Mouse (Mus musculus) limb, embryonic 14.5 days (tissue): ENCODE measurements around the gene Jak1. TPM values are rescaled to one million over a fixed set of nuclear protein-coding genes. Genes with fewer than 3 reads are reported as not detected.

Experiments
- ATAC-seq: fragments of 200-750 bp; cut with Nextera tagmentation; 2 replicates; pipeline ENCODE4 v1.8.0; 2017; ENCODE audit warnings: low read depth, moderate number of reproducible peaks, moderate TSS enrichment; ENCODE audit not compliant: low FRiP score
- DNase-seq: peaks from one replicate; pipeline ENCODE4 v3.0.0-alpha.2; 2015; ENCODE audit warnings: low spot score
- H3K27ac ChIP-seq: fragments of 300-500 bp; sonication (generic); replicated peaks from 2 replicates; pipeline ENCODE4 v1.5.1; 2014; ENCODE audit warnings: low read depth, mild to moderate bottlenecking, low read length, moderate library complexity, mixed read lengths
- H3K27me3 ChIP-seq: fragments of 300-500 bp; sonication (generic); 2 replicates; pipeline ENCODE4 v1.6.1; 2014; ENCODE audit warnings: low read length, mixed read lengths; ENCODE audit not compliant: control insufficient read depth, insufficient read depth
- H3K36me3 ChIP-seq: fragments of 300-500 bp; sonication (generic); 2 replicates; pipeline ENCODE4 v1.6.1; 2014; ENCODE audit warnings: mild to moderate bottlenecking, low read length, moderate library complexity, mixed read lengths; ENCODE audit not compliant: control insufficient read depth, insufficient read depth
- H3K4me1 ChIP-seq: fragments of 300-500 bp; sonication (generic); 2 replicates; pipeline ENCODE4 v1.6.1; 2014; ENCODE audit warnings: antibody characterized with exemption, low read length, mixed read lengths; ENCODE audit not compliant: control insufficient read depth, insufficient read depth
- H3K4me2 ChIP-seq: fragments of 300-500 bp; sonication (generic); replicated peaks from 2 replicates; pipeline ENCODE4 v1.6.1; 2014; ENCODE audit warnings: low read depth, mild to moderate bottlenecking, low read length, moderate library complexity; ENCODE audit not compliant: severe bottlenecking
- H3K4me3 ChIP-seq: fragments of 300-500 bp; sonication (generic); replicated peaks from 2 replicates; pipeline ENCODE4 v1.5.1; 2014; ENCODE audit warnings: low read length
- H3K9ac ChIP-seq: fragments of 300-500 bp; sonication (generic); 2 replicates; pipeline ENCODE4 v1.6.1; 2014; ENCODE audit warnings: mild to moderate bottlenecking, low read depth, low read length, moderate library complexity; ENCODE audit not compliant: severe bottlenecking
- H3K9me3 ChIP-seq: fragments of 300-500 bp; sonication (generic); 2 replicates; pipeline ENCODE4 v1.6.1; 2016; ENCODE audit warnings: low read length; ENCODE audit not compliant: control insufficient read depth
- POLR2A ChIP-seq: fragments of 200-500 bp; IDR thresholded peaks from 2 replicates; pipeline ENCODE4 v1.8.0; 2012; ENCODE audit warnings: inconsistent platforms, mild to moderate bottlenecking, moderate library complexity, borderline replicate concordance; ENCODE audit not compliant: insufficient read depth, insufficient read length; ENCODE audit errors: extremely low read depth
- WGBS: fragments of 180-500 bp; shearing (Covaris S2); extraction: QIAGEN DNeasy Blood & Tissue Kit; methylation state at CpG from one replicate; pipeline ENCODE4 v1.1.7; 2014; 5-methylcytosine and 5-hydroxymethylcytosine counted together
- polyA plus RNA-seq, 2 experiments: library from polyadenylated mRNA; depleted of rRNA in 1 of 2; stranded (reverse) in 1 of 2; unstranded in 1 of 2; fragments of >200 nt; fragmentation: Nextera tagmentation in 1 of 2; extraction: Ambion mirVana in 1 of 2; gene quantifications; 2 replicates each; pipeline versions ENCODE4 v1.2.1 to v1.2.3; 2012 to 2014

Gene Jak1
- polyA plus RNA-seq, 2 experiments = 59.7 to 105 TPM

DNA sequence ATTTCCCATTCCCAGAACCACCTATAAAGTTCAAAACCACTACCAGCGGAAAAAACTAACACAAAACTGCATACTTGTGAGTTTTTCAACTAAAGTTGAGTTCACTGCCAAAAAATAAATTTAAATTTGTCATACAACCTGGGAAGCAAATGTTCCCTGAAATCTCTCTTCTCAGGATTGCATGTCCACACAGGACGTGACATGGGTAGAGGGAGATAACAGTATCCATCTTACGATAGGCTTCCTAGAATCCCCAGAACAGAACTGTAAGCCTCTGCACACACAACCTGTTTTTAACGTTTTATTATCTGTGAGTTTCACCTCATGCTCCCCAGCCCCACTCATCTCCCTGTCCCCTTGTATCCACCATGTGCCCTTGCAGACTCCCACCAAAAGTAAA lies 26.5 kb downstream of the Jak1 start:
- no peaks in the 10 kb centered on the region for H3K9me3 ChIP-seq

DNA sequence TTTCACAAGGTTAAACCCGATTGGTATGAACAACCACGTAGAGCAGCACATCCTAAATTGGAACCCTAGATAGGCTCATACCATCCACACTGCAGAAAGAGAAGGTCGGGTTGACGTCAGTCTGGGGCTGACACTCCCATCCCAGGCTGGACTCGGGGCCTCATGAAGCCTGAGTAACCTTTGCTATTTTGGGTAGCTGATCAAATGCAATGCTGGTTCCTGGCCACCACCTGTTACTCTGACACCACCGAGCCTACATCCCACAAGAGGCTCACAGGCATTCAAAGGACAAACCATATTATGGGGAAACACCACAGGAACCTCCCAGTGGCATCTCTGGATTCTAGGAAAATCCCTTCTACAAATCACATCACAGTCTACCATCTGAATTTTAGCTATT lies 28.3 kb downstream of the Jak1 start:
- ATAC-seq = no peak
- H3K4me1 ChIP-seq = peaks cover 7% of the 10 kb centered on the region; the same call in 1 of the 2 replicates
- H3K9ac ChIP-seq = no peak overlapping the region
- H3K4me3 ChIP-seq = no peak overlapping the region
- no peaks in the 10 kb centered on the region for H3K36me3 ChIP-seq
- no peak for DNase-seq
- no peak overlapping the region for H3K4me2 ChIP-seq
- H3K9me3 ChIP-seq = no peaks in the 10 kb centered on the region
- no peak for TF ChIP-seq POLR2A
- WGBS = 82% methylated on average over 6 of the region's 6 CpGs
- H3K27me3 ChIP-seq = no peaks in the 10 kb centered on the region
- no peak overlapping the region for H3K27ac ChIP-seq

More for the DNA sequence above, 26.5 kb downstream of the Jak1 start:
- H3K4me1 ChIP-seq = peaks cover 7% of the 10 kb centered on the region; the same call in 1 of the 2 replicates
- no peak overlapping the region for H3K4me2 ChIP-seq
- no peak for ATAC-seq
- no peak overlapping the region for H3K4me3 ChIP-seq
- H3K27ac ChIP-seq = no peak overlapping the region
- no peak overlapping the region for H3K9ac ChIP-seq
- no peaks in the 10 kb centered on the region for H3K27me3 ChIP-seq
- no peak for TF ChIP-seq POLR2A
- 73% methylated on average over 4 of the region's 4 CpGs for WGBS
- H3K36me3 ChIP-seq = no peaks in the 10 kb centered on the region
- DNase-seq = no peak

DNA sequence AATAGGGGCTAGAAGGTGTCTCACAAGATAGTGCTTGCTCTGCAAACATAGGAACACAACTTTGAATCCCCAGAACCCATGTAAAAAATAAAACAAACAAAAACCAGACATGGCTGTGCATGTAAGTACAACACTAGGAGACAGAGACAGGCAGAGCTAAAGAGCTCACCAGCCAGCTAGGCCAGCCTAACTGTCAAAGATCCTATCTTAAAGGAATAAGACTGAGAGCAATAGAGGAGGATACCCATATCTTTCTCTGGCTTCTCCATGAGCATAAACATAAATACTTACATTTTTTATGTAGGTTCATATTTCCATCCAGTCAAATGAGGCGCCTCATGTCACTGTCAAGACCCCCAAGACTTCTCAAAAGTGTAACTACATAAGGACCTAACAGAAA lies 29.1 kb downstream of the Jak1 start:
- Histone ChIP-seq H3K9me3 (no peaks in the 10 kb centered on the region), H3K4me2 (no peak overlapping the region), H3K27ac (no peak overlapping the region), H3K4me1 (peaks cover 7% of the 10 kb centered on the region; the same call in 1 of the 2 replicates), H3K36me3 (no peaks in the 10 kb centered on the region), H3K27me3 (no peaks in the 10 kb centered on the region), H3K4me3 (no peak overlapping the region), H3K9ac (no peak overlapping the region)
- DNase-seq (no peak), ATAC-seq (no peak)
- no peak for TF ChIP-seq POLR2A
- 96% methylated on average over 1 of the region's 1 CpGs for WGBS

DNA sequence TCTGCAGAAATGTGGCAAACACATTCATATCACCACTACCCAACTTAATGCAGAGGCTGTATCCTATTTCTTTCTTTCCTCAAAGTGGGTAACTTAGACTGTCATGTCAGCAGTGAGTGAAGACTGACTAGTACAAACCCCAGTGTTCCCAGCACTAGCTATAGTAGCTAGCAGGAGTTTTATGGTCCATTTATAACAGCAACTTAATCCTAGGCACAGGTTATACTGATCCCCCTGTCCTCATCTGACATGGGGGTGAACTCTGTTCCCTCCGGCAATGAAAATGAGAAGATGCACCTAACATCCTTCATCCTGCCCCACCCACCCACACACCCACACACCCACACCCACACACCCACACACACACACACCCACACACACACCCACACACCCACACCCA lies 30.3 kb downstream of the Jak1 start:
- WGBS = 39% methylated on average over 1 of the region's 1 CpGs
- Histone ChIP-seq H3K27me3 (no peaks in the 10 kb centered on the region), H3K4me3 (no peak overlapping the region), H3K4me2 (no peak overlapping the region), H3K9ac (no peak overlapping the region), H3K9me3 (no peaks in the 10 kb centered on the region), H3K4me1 (peaks cover 7% of the 10 kb centered on the region; the same call in 1 of the 2 replicates), H3K36me3 (no peaks in the 10 kb centered on the region), H3K27ac (no peak overlapping the region)
- ATAC-seq (no peak), DNase-seq (no peak)
- TF ChIP-seq POLR2A = no peak

DNA sequence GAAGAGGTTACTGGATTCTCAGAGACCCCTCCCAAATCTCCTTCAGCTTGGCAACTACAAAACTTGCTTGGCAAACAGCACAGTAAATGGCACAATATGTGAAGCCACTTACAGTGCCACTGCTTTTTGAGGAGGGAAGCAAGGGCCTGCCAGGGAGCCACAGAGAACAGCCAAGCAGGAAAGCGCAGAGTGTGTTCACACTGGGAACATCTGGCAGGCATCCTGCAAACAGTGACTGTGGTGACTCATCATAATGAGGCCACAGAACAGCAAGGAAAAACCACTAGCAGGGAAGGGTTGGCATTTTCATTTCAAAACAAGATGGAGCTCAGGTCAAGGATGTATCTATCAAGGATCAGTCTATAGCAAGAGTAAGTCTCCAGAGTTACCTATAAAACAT lies 30.8 kb downstream of the Jak1 start:
- TF ChIP-seq POLR2A = no peak
- Histone ChIP-seq H3K27ac (no peak overlapping the region), H3K9me3 (no peaks in the 10 kb centered on the region), H3K27me3 (no peaks in the 10 kb centered on the region), H3K4me2 (no peak overlapping the region), H3K4me1 (peaks cover 7% of the 10 kb centered on the region; the same call in 1 of the 2 replicates), H3K4me3 (no peak overlapping the region), H3K36me3 (no peaks in the 10 kb centered on the region), H3K9ac (no peak overlapping the region)
- 47% methylated on average over 1 of the region's 1 CpGs for WGBS
- DNase-seq = peak; percentile 45
- no peak for ATAC-seq

DNA sequence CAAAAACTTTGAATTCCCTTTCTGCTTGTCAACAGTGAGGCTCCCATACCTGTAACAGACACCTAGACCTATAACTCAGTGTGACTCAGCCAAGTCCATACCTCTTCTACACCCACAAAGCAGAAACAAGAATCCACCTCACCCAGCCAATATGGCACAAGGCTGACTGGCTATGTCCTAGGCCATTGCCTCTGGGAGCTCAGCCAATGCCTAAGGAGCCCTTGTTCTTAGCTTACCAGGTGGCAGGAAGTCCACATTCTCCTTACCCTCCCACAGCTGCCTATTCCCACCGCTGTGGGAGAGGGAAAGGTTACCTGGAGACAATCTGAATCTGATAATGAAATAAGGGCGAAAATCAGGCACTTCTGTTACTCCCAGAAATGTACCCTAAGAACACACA lies 34.5 kb downstream of the Jak1 start:
- Histone ChIP-seq H3K9me3 (no peaks in the 10 kb centered on the region), H3K4me2 (no peak overlapping the region), H3K4me3 (no peak overlapping the region), H3K4me1 (peaks cover 7% of the 10 kb centered on the region; the same call in 1 of the 2 replicates), H3K36me3 (no peaks in the 10 kb centered on the region), H3K27me3 (no peaks in the 10 kb centered on the region), H3K27ac (no peak overlapping the region), H3K9ac (no peak overlapping the region)
- DNase-seq (no peak), ATAC-seq (no peak)
- no peak for TF ChIP-seq POLR2A
- WGBS = 89% methylated on average over 2 of the region's 2 CpGs
